Mouse (Mus musculus): ENCODE results near the gene Spc25. TPM values are rescaled to one million over a fixed set of nuclear protein-coding genes. Genes with fewer than 3 reads are reported as not detected.

The Spc25 gene
- polyA plus RNA-seq, 1 experiment from 2014 or later, result 36.4 TPM

DNA sequence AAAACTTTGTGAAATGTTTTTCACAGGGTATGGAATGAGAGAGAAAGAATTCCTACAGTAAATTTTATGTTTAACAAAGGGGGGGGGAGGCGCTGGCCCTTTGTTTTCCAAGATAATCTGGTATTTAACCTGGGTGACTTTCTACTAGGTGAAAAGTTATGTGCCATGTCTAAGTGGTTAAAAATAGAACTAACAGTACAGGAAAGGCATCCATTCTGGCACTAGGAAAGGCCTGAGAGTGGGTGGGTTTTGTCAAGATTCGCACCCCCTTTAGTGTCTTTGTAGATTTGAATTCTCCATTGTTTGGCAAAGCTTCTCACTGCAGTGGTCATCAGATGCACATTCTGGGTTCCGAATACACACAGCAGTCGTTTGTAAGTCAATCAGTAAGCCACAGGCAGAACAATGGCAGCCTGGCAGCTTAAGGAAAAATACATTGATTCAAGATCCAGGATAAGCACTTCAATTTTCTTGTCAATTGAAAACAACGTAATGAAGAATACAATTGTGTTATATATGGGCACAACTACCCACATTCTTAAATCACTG is 15.9 kb upstream of the Spc25 start:
- no peaks in the 10 kb centered on the region for H3K9me3 ChIP-seq
- no peak overlapping the region for H3K27ac ChIP-seq (replicated peaks)
- H3K4me2 ChIP-seq, result no peak overlapping the region
- H3K27me3 ChIP-seq, result no peaks in the 10 kb centered on the region
- no peaks in the 10 kb centered on the region for H3K36me3 ChIP-seq
- WGBS, result 30% methylated on average over 5 of the region's 5 CpGs
- no peak for ATAC-seq (ENCODE audit: low FRiP score, low read depth)
- H3K4me3 ChIP-seq, result no peak overlapping the region
- no peak overlapping the region for H3K9ac ChIP-seq
- H3K4me1 ChIP-seq (replicated peaks), result 0 out of 2 replicates have a peak, but pooled peaks cover 6% of the 10 kb centered on the region

DNA sequence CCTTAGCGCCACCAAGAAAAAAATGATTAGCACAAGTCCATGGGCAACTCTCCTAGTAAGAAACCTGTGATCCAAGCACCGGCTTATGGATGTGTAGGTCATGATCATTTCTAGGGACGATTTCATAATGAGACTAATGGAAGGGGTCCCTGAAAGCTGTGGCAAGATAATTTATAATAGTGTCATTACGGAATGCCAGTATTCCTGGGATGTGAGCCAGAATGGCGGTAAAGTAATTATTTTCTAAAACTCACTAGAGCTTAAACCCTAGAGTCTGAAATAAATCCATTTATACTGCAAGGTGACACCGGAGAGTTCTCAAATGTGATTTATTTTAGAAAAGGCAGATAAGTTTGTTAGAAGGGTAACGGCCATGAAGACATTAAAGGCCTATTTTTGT is 9.2 kb upstream of the Spc25 start:
- Histone ChIP-seq H3K4me2 (no peak overlapping the region), H3K9me3 (no peaks in the 10 kb centered on the region), H3K36me3 (no peaks in the 10 kb centered on the region), H3K4me1 (replicated peaks) (0 out of 2 replicates have a peak, but pooled peaks cover 4% of the 10 kb centered on the region), H3K27ac (replicated peaks) (no peak overlapping the region), H3K4me3 (no peak overlapping the region), H3K9ac (no peak overlapping the region), H3K27me3 (no peaks in the 10 kb centered on the region)
- WGBS, result 50% methylated on average over 7 of the region's 7 CpGs
- no peak for ATAC-seq (ENCODE audit: low FRiP score, low read depth)

DNA sequence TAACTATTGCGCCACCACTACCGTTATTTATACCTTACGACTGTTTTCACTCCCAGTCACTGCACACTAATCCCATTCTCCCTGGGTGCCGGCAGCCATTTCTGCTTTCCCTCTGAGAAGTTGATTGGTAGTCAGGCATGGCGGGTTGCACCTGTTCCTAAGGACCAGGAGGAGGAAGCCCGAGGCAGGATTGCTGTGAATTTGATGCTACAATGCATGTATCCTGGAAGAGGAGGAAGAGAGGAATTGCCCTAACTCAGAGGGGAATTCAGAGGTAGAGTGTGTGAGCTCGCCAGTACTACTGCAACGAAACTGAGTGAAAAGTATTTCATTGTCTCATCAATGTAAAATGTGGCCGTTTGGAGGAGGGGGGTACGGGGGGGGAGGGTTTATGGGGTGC is 6.7 kb upstream of the Spc25 start:
- no peak overlapping the region for H3K27ac ChIP-seq (replicated peaks)
- no peak for ATAC-seq (ENCODE audit: low FRiP score, low read depth)
- no peaks in the 10 kb centered on the region for H3K36me3 ChIP-seq
- no peak overlapping the region for H3K4me2 ChIP-seq
- no peak overlapping the region for H3K4me3 ChIP-seq
- H3K9ac ChIP-seq, result no peak overlapping the region
- H3K9me3 ChIP-seq, result no peaks in the 10 kb centered on the region
- no peaks in the 10 kb centered on the region for H3K4me1 ChIP-seq (replicated peaks)
- WGBS, result 69% methylated on average over 10 of the region's 10 CpGs
- no peaks in the 10 kb centered on the region for H3K27me3 ChIP-seq

DNA sequence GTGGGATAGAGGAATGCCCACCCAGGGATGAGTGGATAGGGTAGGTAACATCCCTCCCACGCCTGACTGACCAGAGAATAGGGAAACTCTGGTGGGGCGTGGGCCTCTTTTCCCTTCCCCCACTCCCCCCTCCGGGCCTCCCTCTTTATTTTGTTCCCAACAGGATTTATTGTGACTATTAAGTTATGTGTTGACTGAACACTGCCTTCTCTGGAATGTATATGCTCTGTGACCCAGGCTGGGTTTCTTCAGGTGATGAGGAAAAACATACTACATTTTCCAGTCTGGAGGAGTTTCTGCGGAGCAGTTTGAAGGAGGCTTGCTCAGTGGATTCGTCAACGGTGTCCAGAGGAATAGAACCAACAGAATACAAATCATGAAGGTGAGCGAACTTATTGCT is 4.8 kb upstream of the Spc25 start, which contains the start of gene G6pc2:
G6pc2 (plus strand) TSS at position 301 of the 400 bp plus-strand sequence.
- no peaks in the 10 kb centered on the region for H3K36me3 ChIP-seq
- H3K4me3 ChIP-seq, result no peak within 1 kb of the TSS
- no peaks in the 10 kb centered on the region for H3K27me3 ChIP-seq
- H3K27ac ChIP-seq (replicated peaks), result no peak within 1 kb of the TSS
- H3K9ac ChIP-seq, result no peak within 1 kb of the TSS
- ATAC-seq (ENCODE audit: low FRiP score, low read depth), result no peak
- no peaks in the 10 kb centered on the region; the same call in 1 of the 2 replicates for H3K4me1 ChIP-seq (replicated peaks)
- no peak within 1 kb of the TSS for H3K4me2 ChIP-seq
- 83% methylated on average over 7 of the region's 7 CpGs for WGBS
- no peaks in the 10 kb centered on the region for H3K9me3 ChIP-seq

DNA sequence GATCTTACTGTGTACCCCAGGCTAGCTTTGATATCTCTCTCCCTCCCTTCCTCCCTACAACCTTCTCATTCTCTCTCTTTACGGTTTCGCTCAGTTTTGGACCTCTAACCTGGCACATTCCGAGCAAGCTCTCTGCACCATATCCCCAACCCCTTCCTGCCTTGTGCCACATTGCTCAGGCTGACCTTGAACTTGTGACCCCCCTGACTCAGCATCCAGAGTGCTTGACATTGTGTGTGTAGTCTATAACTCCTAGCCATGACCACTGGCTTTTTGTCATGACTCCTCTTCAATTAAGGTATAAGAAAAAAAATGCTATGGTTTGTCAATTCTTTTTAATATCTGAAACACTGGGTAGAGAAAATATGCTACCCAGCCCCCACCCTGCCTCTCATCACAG is 3.7 kb upstream of the Spc25 start:
- Histone ChIP-seq H3K27me3 (no peaks in the 10 kb centered on the region), H3K4me1 (replicated peaks) (peaks cover 7% of the 10 kb centered on the region), H3K4me2 (no peak overlapping the region), H3K27ac (replicated peaks) (no peak overlapping the region), H3K4me3 (no peak overlapping the region), H3K9ac (no peak overlapping the region), H3K36me3 (no peaks in the 10 kb centered on the region), H3K9me3 (no peaks in the 10 kb centered on the region)
- WGBS, result 89% methylated on average over 3 of the region's 3 CpGs
- ATAC-seq (ENCODE audit: low FRiP score, low read depth), result no peak

DNA sequence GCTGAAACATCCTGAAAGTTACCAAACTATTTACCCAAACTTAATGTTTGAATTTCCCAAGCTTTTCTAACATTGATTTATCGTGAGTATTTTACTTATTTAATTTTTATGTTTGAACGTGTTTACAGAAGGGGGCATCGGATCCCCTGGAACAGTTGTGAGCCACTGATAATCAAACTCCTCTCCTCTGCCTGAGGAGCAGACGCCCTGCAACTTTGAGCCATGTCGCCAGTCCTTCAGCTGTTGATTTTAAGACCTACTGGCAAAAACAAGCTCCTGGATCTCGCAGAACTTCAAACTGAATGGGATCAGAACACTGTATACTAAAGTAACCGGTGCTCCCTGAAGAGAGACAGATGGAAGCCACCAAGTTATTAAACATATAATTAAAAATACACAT is 529 bp upstream of the Spc25 start:
- ATAC-seq (ENCODE audit: low FRiP score, low read depth), result 0 out of 2 replicates have a peak, but pooled peaks have one; percentile 8
- Histone ChIP-seq H3K27me3 (no peaks in the 10 kb centered on the region), H3K36me3 (no peaks in the 10 kb centered on the region), H3K4me3 (peak overlapping the region; percentile 88), H3K4me1 (replicated peaks) (peaks cover 7% of the 10 kb centered on the region), H3K9me3 (no peaks in the 10 kb centered on the region), H3K9ac (no peak overlapping the region), H3K27ac (replicated peaks) (no peak overlapping the region), H3K4me2 (peak overlapping the region; percentile 83)
- 29% methylated on average over 7 of the region's 7 CpGs for WGBS

DNA sequence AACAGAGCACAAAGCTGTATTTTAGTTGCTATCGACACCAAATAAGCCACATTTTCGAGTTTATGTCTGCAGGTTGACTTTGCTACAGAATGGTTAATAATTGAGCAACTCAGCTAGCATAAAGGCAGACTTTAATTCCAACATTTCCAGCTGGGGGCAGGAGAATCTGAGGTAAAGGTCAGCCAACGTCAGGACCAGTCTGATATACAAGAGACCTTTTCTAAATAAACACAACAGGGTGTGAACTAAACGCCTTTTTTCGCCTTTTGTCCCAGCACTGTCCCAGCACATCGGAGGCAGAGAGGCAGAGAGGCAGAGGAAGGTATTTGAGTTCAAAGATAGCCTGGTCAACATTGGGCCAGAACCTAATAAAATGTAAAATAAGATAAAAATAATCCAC is 809 bp downstream of the Spc25 start:
- no peak overlapping the region for H3K9ac ChIP-seq
- 18% methylated on average over 6 of the region's 6 CpGs for WGBS

DNA sequence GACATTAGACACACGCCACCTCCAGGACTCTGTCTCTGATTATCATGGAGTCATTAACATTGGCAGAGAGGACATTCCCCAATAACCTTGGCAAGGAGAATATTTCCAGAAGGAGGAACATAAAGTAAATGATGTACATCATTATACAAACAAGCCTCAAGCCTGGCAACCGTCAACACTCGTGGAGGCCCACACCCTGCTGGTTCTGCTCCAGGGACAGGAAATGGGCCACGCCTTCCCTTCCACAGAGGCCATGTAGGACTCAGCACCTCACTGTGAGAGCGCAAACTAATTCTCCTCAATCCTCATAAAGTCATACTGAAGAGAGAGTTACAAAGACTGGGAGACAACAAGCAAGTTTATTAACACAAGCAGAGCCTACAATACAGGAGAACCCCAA is 12.4 kb downstream of the Spc25 start:
- Histone ChIP-seq H3K27me3 (no peaks in the 10 kb centered on the region), H3K36me3 (0 out of 2 replicates have a peak, but pooled peaks cover 3% of the 10 kb centered on the region), H3K4me1 (replicated peaks) (no peaks in the 10 kb centered on the region), H3K4me2 (no peak overlapping the region), H3K9me3 (no peaks in the 10 kb centered on the region), H3K4me3 (no peak overlapping the region), H3K9ac (no peak overlapping the region), H3K27ac (replicated peaks) (no peak overlapping the region)
- WGBS, result 89% methylated on average over 5 of the region's 5 CpGs
- ATAC-seq (ENCODE audit: low FRiP score, low read depth), result no peak

More for the DNA sequence above, 809 bp downstream of the Spc25 start:
- Histone ChIP-seq H3K27me3 (no peaks in the 10 kb centered on the region), H3K36me3 (no peaks in the 10 kb centered on the region), H3K4me2 (peak overlapping the region; percentile 83), H3K9me3 (no peaks in the 10 kb centered on the region), H3K4me1 (replicated peaks) (peaks cover 7% of the 10 kb centered on the region), H3K4me3 (peak overlapping the region; percentile 88), H3K27ac (replicated peaks) (no peak overlapping the region)
- no peak for ATAC-seq (ENCODE audit: low FRiP score, low read depth)

DNA sequence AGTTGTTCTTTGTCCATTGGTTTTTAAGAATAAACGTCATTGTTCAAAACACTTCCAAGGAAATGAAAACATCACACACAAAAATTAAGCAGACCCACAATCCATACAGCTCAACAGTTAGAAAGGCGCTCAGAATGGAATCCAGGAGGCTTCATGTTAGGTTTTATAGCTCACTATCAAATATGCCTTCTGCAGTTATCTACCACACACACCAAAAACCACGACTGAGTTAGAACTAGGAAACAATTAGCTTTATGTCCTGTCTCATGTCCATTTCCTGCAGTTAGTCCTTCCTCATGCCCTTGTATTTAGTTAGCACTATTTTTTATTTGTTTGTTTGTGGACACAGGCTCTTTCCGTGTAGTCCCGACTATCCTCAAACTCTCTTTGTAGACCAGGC is 14.9 kb downstream of the Spc25 start:
- 91% methylated on average over 5 of the region's 5 CpGs for WGBS
- Histone ChIP-seq H3K27ac (replicated peaks) (no peak overlapping the region), H3K4me3 (no peak overlapping the region), H3K27me3 (no peaks in the 10 kb centered on the region), H3K9me3 (no peaks in the 10 kb centered on the region), H3K36me3 (0 out of 2 replicates have a peak, but pooled peaks cover 3% of the 10 kb centered on the region), H3K4me1 (replicated peaks) (no peaks in the 10 kb centered on the region), H3K4me2 (no peak overlapping the region), H3K9ac (no peak overlapping the region)
- no peak for ATAC-seq (ENCODE audit: low FRiP score, low read depth)

DNA sequence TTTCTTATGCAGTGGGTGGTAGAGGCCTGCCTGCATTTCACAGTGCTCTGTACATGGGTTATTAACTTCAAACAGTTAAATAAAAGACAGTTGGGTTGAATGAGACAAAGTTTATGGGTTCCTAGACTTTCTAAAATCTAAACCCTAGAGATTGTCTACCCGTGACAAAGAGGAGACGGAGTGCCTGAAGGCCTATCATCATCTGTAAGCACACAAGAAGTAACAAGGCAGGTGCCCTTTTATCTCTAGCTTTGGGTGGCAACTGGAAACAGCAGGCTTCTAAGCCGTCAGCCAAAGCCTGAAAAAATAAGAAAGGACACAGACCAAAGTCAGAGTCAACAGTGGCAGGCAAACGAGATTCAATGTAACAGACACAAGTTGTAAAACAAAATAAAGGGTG is 16.8 kb downstream of the Spc25 start:
- Histone ChIP-seq H3K9ac (no peak overlapping the region), H3K4me1 (replicated peaks) (no peaks in the 10 kb centered on the region), H3K27me3 (no peaks in the 10 kb centered on the region), H3K36me3 (0 out of 2 replicates have a peak, but pooled peaks cover 3% of the 10 kb centered on the region), H3K4me2 (no peak overlapping the region), H3K4me3 (no peak overlapping the region), H3K9me3 (no peaks in the 10 kb centered on the region), H3K27ac (replicated peaks) (no peak overlapping the region)
- WGBS, result 65% methylated on average over 4 of the region's 4 CpGs
- ATAC-seq (ENCODE audit: low FRiP score, low read depth), result no peak

DNA sequence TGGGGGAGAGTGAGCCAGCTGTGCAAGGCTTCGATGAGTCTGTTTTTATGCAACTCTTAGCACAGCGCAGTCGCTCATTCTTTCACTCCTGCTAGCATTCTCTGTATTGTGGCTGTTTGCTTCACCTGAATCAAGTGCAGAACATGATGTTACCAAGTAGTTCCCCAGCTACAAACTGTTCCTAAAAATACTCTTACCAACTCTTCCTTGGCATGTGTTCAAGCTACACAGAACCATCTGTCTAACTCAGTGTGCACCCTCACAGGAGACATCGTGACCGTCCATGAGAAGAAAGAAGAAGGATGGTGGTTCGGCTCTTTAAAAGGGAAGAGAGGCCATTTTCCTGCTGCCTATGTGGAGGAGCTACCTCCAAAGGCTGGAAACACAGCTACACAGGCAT is 17.3 kb downstream of the Spc25 start:
- no peak overlapping the region for H3K9ac ChIP-seq
- no peak overlapping the region for H3K4me3 ChIP-seq
- no peak overlapping the region for H3K4me2 ChIP-seq
- WGBS, result 84% methylated on average over 6 of the region's 6 CpGs
- H3K27ac ChIP-seq (replicated peaks), result no peak overlapping the region
- ATAC-seq (ENCODE audit: low FRiP score, low read depth), result no peak
- 0 out of 2 replicates have a peak, but pooled peaks cover 3% of the 10 kb centered on the region for H3K36me3 ChIP-seq
- no peaks in the 10 kb centered on the region for H3K4me1 ChIP-seq (replicated peaks)
- H3K27me3 ChIP-seq, result no peaks in the 10 kb centered on the region
- no peaks in the 10 kb centered on the region for H3K9me3 ChIP-seq

DNA sequence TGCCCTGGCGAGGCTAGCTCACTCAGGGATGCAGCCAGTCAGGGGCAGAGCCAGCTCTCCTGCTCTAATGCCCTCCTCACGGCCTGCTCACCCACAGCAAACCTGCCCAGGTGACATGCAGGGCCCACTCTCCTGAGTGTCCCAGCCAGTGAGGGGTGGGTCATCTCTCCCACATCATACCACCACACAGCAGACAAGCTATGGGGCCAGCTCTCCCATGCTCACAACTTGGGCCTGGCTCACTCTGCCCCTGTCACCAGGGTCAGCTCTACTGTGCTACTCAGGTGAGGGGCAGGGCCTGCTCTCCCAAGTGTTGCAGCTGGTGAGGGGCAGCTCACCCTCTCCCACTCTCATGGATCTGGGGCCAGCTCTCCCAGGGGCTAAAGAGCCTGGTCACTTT is 18.0 kb downstream of the Spc25 start:
- no peak for ATAC-seq (ENCODE audit: low FRiP score, low read depth)
- Histone ChIP-seq H3K4me1 (replicated peaks) (no peaks in the 10 kb centered on the region), H3K9me3 (no peaks in the 10 kb centered on the region), H3K4me2 (no peak overlapping the region), H3K36me3 (0 out of 2 replicates have a peak, but pooled peaks cover 1% of the 10 kb centered on the region), H3K9ac (no peak overlapping the region), H3K27me3 (no peaks in the 10 kb centered on the region), H3K4me3 (no peak overlapping the region), H3K27ac (replicated peaks) (no peak overlapping the region)
- WGBS, result 100% methylated on average over 2 of the region's 2 CpGs

DNA sequence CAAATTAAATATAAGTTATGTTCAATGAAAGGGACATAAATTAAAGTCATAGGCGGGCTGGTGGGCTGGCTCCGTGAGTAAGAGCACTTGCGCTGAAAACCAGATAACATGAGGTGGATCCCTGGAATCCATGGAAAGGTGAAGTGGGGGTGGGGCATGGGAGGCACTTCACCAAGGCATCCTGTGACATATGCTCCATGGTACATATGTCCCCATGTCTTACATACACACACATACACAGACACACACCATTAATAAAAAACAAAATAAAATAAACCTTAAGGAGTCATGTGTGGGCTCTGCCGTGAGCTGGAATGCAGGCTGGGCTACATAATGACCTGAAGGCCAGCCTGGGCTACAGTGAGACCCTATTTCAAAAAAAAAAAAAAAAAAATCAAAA is 26.3 kb downstream of the Spc25 start:
- no peak overlapping the region for H3K27ac ChIP-seq (replicated peaks)
- no peak overlapping the region for H3K4me2 ChIP-seq
- no peaks in the 10 kb centered on the region for H3K36me3 ChIP-seq
- H3K9ac ChIP-seq, result no peak overlapping the region
- no peaks in the 10 kb centered on the region for H3K27me3 ChIP-seq
- H3K4me1 ChIP-seq (replicated peaks), result no peaks in the 10 kb centered on the region
- 95% methylated on average over 4 of the region's 4 CpGs for WGBS
- no peak for ATAC-seq (ENCODE audit: low FRiP score, low read depth)
- H3K9me3 ChIP-seq, result no peaks in the 10 kb centered on the region
- H3K4me3 ChIP-seq, result no peak overlapping the region
